Mouse (Mus musculus) intestine, embryonic 14.5 days (tissue): ENCODE results near the gene Actl7b. TPM values are rescaled to one million over a fixed set of nuclear protein-coding genes. Genes with fewer than 3 reads are reported as not detected.

ENCODE experiments used
- polyA plus RNA-seq: library from polyadenylated mRNA; unstranded; fragments of >200 nt; fragmentation: Nextera tagmentation; extraction: Ambion mirVana; gene quantifications from 2 replicates; pipeline ENCODE4 v1.2.1, GENCODE M21; 2014

Gene Actl7b
- polyA plus RNA-seq, 1 experiment from 2014 or later: not detected

Other genes starting within 250 kb of the Actl7b start
- not detected in 2 replicates for gene Gm26657, start 1.4 kb downstream of the Actl7b start, polyA plus RNA-seq
- not detected in 2 replicates for gene Actl7a, start 2.0 kb upstream of the Actl7b start, polyA plus RNA-seq
- 64.8 and 68.1 TPM in 2 replicates for gene Elp1, start 60.9 kb upstream of the Actl7b start, polyA plus RNA-seq
- 19.5 and 20.4 TPM in 2 replicates for gene Fam206a, start 60.9 kb upstream of the Actl7b start, polyA plus RNA-seq
- gene Ctnnal1, start 123.7 kb upstream of the Actl7b start, polyA plus RNA-seq: 29.7 and 30.4 TPM in 2 replicates
- 11.1 and 11.4 TPM in 2 replicates for gene Tmem245, start 206.0 kb upstream of the Actl7b start, polyA plus RNA-seq
- 1.2 and 1.4 TPM in 2 replicates for gene Frrs1l, start 248.9 kb upstream of the Actl7b start, polyA plus RNA-seq